Mouse (Mus musculus) liver, adult 2 months (tissue): ENCODE results near the gene Pnrc2.

ENCODE experiments used
- CTCF ChIP-seq: fragments of 200-500 bp; IDR thresholded peaks from 2 replicates; pipeline ENCODE4 v1.5.1; 2011; ENCODE audit warnings: low read depth, low read length, control low read depth
- POLR2A ChIP-seq: fragments of 200-500 bp; IDR thresholded peaks from 2 replicates; pipeline ENCODE4 v1.6.1; 2011; ENCODE audit warnings: low read length, control low read depth; ENCODE audit not compliant: insufficient read depth; ENCODE audit errors: extremely low read depth

- TF ChIP-seq CTCF = no peak
- TF ChIP-seq POLR2A = no peak
These were observed 49.4 kb downstream of the Pnrc2 start for GRCm38 (mm10) chr4:135824254-135824653.
